Mouse (Mus musculus) common myeloid progenitor, adult 5-6 weeks (primary cell): ENCODE measurements around the gene Mad1l1. TPM values are rescaled to one million over a fixed set of nuclear protein-coding genes. Genes with fewer than 3 reads are reported as not detected.

Experiments
- ATAC-seq: replicated peaks from 2 replicates; pipeline ENCODE4 v1.8.0; 2016; ENCODE audit warnings: low read depth, mild to moderate bottlenecking, moderate TSS enrichment, inconsistent platforms; ENCODE audit not compliant: poor library complexity, severe bottlenecking
- total RNA-seq: library from RNA; stranded (forward); fragments of 200-1000, 187-1606 nt; gene quantifications from 2 replicates; pipeline ENCODE4 v1.2.3, GENCODE M21; 2017

Mad1l1 gene
- total RNA-seq, 1 experiment from 2014 or later: 54.5 TPM

- peak; percentile 84 for ATAC-seq
These were observed 10.5 kb upstream of the Mad1l1 start, which contains the start of gene Mrm2 for GRCm38 (mm10) chr5:140331615-140332512. Mrm2 (minus strand) TSS chr5:140331898.

GRCm38 (mm10) chr5:140324058-140324457 lies 2.7 kb upstream of the Mad1l1 start:
- ATAC-seq: no peak

GRCm38 (mm10) chr5:140321756-140322575 lies 614 bp upstream of the Mad1l1 start:
- ATAC-seq: peak; percentile 13; the same call in 1 of the 2 replicates

GRCm38 (mm10) chr5:140316716-140317115 lies 4.6 kb downstream of the Mad1l1 start:
- ATAC-seq: no peak

GRCm38 (mm10) chr5:140307602-140308001 lies 13.8 kb downstream of the Mad1l1 start:
- no peak for ATAC-seq

GRCm38 (mm10) chr5:140306016-140306415 lies 15.3 kb downstream of the Mad1l1 start:
- no peak for ATAC-seq

GRCm38 (mm10) chr5:140298291-140298690 lies 23.1 kb downstream of the Mad1l1 start:
- no peak for ATAC-seq

GRCm38 (mm10) chr5:140292152-140292551 lies 29.2 kb downstream of the Mad1l1 start:
- peak; percentile 72; the same call in 1 of the 2 replicates for ATAC-seq

- no peak for ATAC-seq
These were observed 32.2 kb downstream of the Mad1l1 start for GRCm38 (mm10) chr5:140289161-140289560.

GRCm38 (mm10) chr5:140288287-140288686 lies 33.1 kb downstream of the Mad1l1 start:
- no peak for ATAC-seq

GRCm38 (mm10) chr5:140284761-140285160 lies 36.6 kb downstream of the Mad1l1 start:
- no peak for ATAC-seq

GRCm38 (mm10) chr5:140284011-140284410 lies 37.3 kb downstream of the Mad1l1 start:
- no peak for ATAC-seq

- ATAC-seq: no peak
These were observed 38.5 kb downstream of the Mad1l1 start for GRCm38 (mm10) chr5:140282900-140283299.

GRCm38 (mm10) chr5:140282376-140282775 lies 39.0 kb downstream of the Mad1l1 start:
- ATAC-seq: no peak

GRCm38 (mm10) chr5:140280205-140280604 lies 41.1 kb downstream of the Mad1l1 start:
- ATAC-seq: no peak

- no peak for ATAC-seq
These were observed 44.6 kb downstream of the Mad1l1 start for GRCm38 (mm10) chr5:140276779-140277178.

GRCm38 (mm10) chr5:140270976-140271685 lies 50.2 kb downstream of the Mad1l1 start:
- no peak for ATAC-seq

- no peak for ATAC-seq
These were observed 53.0 kb downstream of the Mad1l1 start for GRCm38 (mm10) chr5:140268396-140268795.

- no peak for ATAC-seq
These were observed 54.3 kb downstream of the Mad1l1 start for GRCm38 (mm10) chr5:140267061-140267460.
